Mouse (Mus musculus) embryonic facial prominence, embryonic 10.5 days (tissue): Measurements from ENCODE around the gene Ptpn5. TPM values are rescaled to one million over a fixed set of nuclear protein-coding genes. Genes with fewer than 3 reads are reported as not detected.
A peak's percentile ranks its signal among the peaks of the same experiment; 100 is the strongest.

Experiments used
- DNase-seq: peaks from one replicate; pipeline ENCODE4 v3.0.0-alpha.2; 2017; ENCODE audit warnings: low spot score
- H3K27ac ChIP-seq: fragments of 300-500 bp; sonication (generic); replicated peaks from 2 replicates; pipeline ENCODE4 v1.5.1; 2016; ENCODE audit warnings: mild to moderate bottlenecking
- H3K27me3 ChIP-seq: fragments of 300-500 bp; sonication (generic); replicated peaks from 2 replicates; pipeline ENCODE4 v1.6.1; 2016; ENCODE audit warnings: low read depth, mild to moderate bottlenecking; ENCODE audit not compliant: poor library complexity, severe bottlenecking
- H3K36me3 ChIP-seq: fragments of 300-500 bp; sonication (generic); replicated peaks from 2 replicates; pipeline ENCODE4 v1.6.1; 2016; ENCODE audit warnings: mild to moderate bottlenecking, moderate library complexity
- H3K4me1 ChIP-seq: fragments of 300-500 bp; sonication (generic); 2 replicates; pipeline ENCODE4 v1.6.1; 2016
- H3K4me3 ChIP-seq: fragments of 300-500 bp; sonication (generic); 2 replicates; pipeline ENCODE4 v1.5.1; 2016; ENCODE audit warnings: mild to moderate bottlenecking, moderate library complexity
- H3K9me3 ChIP-seq: fragments of 300-500 bp; sonication (generic); 2 replicates; pipeline ENCODE4 v1.6.1; 2016; ENCODE audit warnings: mild to moderate bottlenecking
- WGBS: fragments of 180-500 bp; shearing (Covaris S2); methylation state at CpG from one replicate; pipeline ENCODE4 v1.1.7; 2016; 5-methylcytosine and 5-hydroxymethylcytosine counted together
- polyA plus RNA-seq: library from polyadenylated mRNA; unstranded; fragments of >200 nt; fragmentation: Nextera tagmentation; extraction: Ambion mirVana; gene quantifications from 2 replicates; pipeline ENCODE4 v1.2.1, GENCODE M21; 2016

The Ptpn5 gene
- polyA plus RNA-seq, result 2.9 and 3.2 TPM in 2 replicates

DNA sequence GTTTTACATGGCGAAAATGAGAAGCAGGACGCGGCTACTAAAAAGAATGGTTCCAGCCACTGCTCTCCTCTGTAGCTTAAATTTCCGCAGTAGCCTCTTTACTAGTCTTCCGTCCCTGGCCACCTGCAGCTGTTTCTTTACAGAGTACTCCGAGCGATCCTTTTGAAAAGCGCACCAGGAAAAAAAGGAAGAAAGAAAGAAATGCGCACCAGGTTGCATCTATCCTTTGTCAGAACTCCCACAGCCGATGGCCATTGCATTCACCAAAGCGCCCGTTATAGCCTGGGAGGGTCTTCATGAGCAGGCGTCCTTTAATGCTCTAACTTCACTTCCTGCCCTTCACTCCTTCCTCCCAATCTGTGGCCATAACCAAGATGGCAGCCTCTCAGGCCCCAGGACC is at the start of gene Ptpn5:
TSS of gene Ptpn5 (minus strand) at position 354 of the 400 bp plus-strand sequence.
- Histone ChIP-seq H3K4me3 (peak within 1 kb of the TSS; percentile 79), H3K27ac (peak within 1 kb of the TSS; percentile 73), H3K36me3 (no peaks in the 10 kb centered on the region), H3K9me3 (no peaks in the 10 kb centered on the region), H3K4me1 (peaks cover 18% of the 10 kb centered on the region), H3K27me3 (peaks cover 68% of the 10 kb centered on the region)
- peak; percentile 13 for DNase-seq
- WGBS, result 4% methylated on average over 13 of the region's 13 CpGs

GRCm38 (mm10) chr7:47170814-47171213 is 37.3 kb upstream of the Ptpn5 start:
- DNase-seq, result no peak
- no peaks in the 10 kb centered on the region for H3K4me1 ChIP-seq
- WGBS, result 79% methylated on average over 5 of the region's 5 CpGs

GRCm38 (mm10) chr7:47165028-47165427 is 31.5 kb upstream of the Ptpn5 start:
- no peak overlapping the region for H3K4me3 ChIP-seq
- no peak for DNase-seq
- WGBS, result 55% methylated on average over 4 of the region's 4 CpGs
- H3K9me3 ChIP-seq, result no peaks in the 10 kb centered on the region
- no peaks in the 10 kb centered on the region for H3K4me1 ChIP-seq
- H3K36me3 ChIP-seq, result no peaks in the 10 kb centered on the region
- no peak overlapping the region for H3K27ac ChIP-seq
- H3K27me3 ChIP-seq, result no peaks in the 10 kb centered on the region

More at GRCm38 (mm10) chr7:47170814-47171213, 37.3 kb upstream of the Ptpn5 start:
- no peaks in the 10 kb centered on the region for H3K9me3 ChIP-seq
- no peaks in the 10 kb centered on the region for H3K27me3 ChIP-seq
- H3K36me3 ChIP-seq, result no peaks in the 10 kb centered on the region
- no peak overlapping the region for H3K4me3 ChIP-seq
- H3K27ac ChIP-seq, result no peak overlapping the region

GRCm38 (mm10) chr7:47163203-47163602 is 29.7 kb upstream of the Ptpn5 start:
- Histone ChIP-seq H3K4me3 (no peak overlapping the region), H3K9me3 (no peaks in the 10 kb centered on the region), H3K27ac (no peak overlapping the region), H3K36me3 (no peaks in the 10 kb centered on the region), H3K4me1 (no peaks in the 10 kb centered on the region), H3K27me3 (no peaks in the 10 kb centered on the region)
- WGBS, result 91% methylated on average over 4 of the region's 4 CpGs
- no peak for DNase-seq

GRCm38 (mm10) chr7:47158451-47158850 is 25.0 kb upstream of the Ptpn5 start:
- WGBS, result 62% methylated on average over 2 of the region's 2 CpGs
- no peaks in the 10 kb centered on the region for H3K36me3 ChIP-seq
- no peak overlapping the region for H3K27ac ChIP-seq
- peaks cover 3% of the 10 kb centered on the region; the same call in 1 of the 2 replicates for H3K9me3 ChIP-seq
- no peak overlapping the region for H3K4me3 ChIP-seq
- H3K27me3 ChIP-seq, result no peaks in the 10 kb centered on the region
- no peak for DNase-seq
- no peaks in the 10 kb centered on the region for H3K4me1 ChIP-seq

- 87% methylated on average over 9 of the region's 9 CpGs for WGBS
- H3K4me3 ChIP-seq, result no peak overlapping the region
- H3K36me3 ChIP-seq, result no peaks in the 10 kb centered on the region
- H3K9me3 ChIP-seq, result peaks cover 3% of the 10 kb centered on the region; the same call in 1 of the 2 replicates
- H3K27ac ChIP-seq, result no peak overlapping the region
- H3K4me1 ChIP-seq, result no peaks in the 10 kb centered on the region
- no peaks in the 10 kb centered on the region for H3K27me3 ChIP-seq
- DNase-seq, result no peak
Observed at GRCm38 (mm10) chr7:47157743-47158142, 24.3 kb upstream of the Ptpn5 start.

DNA sequence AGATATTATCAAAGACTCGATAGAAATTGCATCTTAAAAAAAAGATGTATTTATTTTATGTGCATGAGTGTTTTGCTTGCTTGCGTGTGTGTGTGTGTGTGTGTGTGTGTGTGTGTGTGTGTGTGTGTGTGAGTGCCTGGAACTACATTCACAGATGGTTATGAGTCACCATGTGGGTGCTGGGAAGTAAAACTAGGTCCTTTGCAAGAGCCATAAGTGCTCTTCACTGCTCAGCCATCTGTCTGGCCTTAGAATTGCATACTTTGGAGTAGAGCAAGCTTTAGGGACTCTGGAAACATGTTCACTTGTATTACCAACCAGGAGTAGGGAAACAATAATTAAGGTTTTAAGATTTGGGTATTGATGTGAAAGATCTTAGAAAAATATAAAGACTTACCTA is 22.4 kb upstream of the Ptpn5 start:
- no peak for DNase-seq
- Histone ChIP-seq H3K27ac (no peak overlapping the region), H3K27me3 (no peaks in the 10 kb centered on the region), H3K4me1 (no peaks in the 10 kb centered on the region), H3K36me3 (no peaks in the 10 kb centered on the region), H3K9me3 (peaks cover 3% of the 10 kb centered on the region; the same call in 1 of the 2 replicates), H3K4me3 (no peak overlapping the region)
- 88% methylated on average over 2 of the region's 2 CpGs for WGBS

GRCm38 (mm10) chr7:47155396-47155795 is 21.9 kb upstream of the Ptpn5 start:
- H3K36me3 ChIP-seq, result no peaks in the 10 kb centered on the region
- H3K27ac ChIP-seq, result no peak overlapping the region
- DNase-seq, result no peak
- no peaks in the 10 kb centered on the region for H3K27me3 ChIP-seq
- no peak overlapping the region for H3K4me3 ChIP-seq
- no peaks in the 10 kb centered on the region for H3K4me1 ChIP-seq
- peaks cover 3% of the 10 kb centered on the region; the same call in 1 of the 2 replicates for H3K9me3 ChIP-seq
- WGBS, result 91% methylated on average over 4 of the region's 4 CpGs

GRCm38 (mm10) chr7:47150420-47151061 is 17.1 kb upstream of the Ptpn5 start:
- DNase-seq, result peak; percentile 35
- no peaks in the 10 kb centered on the region for H3K36me3 ChIP-seq
- 16% methylated on average over 11 of the region's 11 CpGs for WGBS
- H3K4me3 ChIP-seq, result no peak overlapping the region
- 0 out of 2 replicates have a peak, but pooled peaks cover 2% of the 10 kb centered on the region for H3K9me3 ChIP-seq
- H3K4me1 ChIP-seq, result no peaks in the 10 kb centered on the region
- no peaks in the 10 kb centered on the region for H3K27me3 ChIP-seq
- no peak overlapping the region for H3K27ac ChIP-seq

- Histone ChIP-seq H3K36me3 (no peaks in the 10 kb centered on the region), H3K4me3 (no peak overlapping the region), H3K27me3 (no peaks in the 10 kb centered on the region), H3K4me1 (no peaks in the 10 kb centered on the region), H3K27ac (no peak overlapping the region), H3K9me3 (no peaks in the 10 kb centered on the region)
- no peak for DNase-seq
- WGBS, result 86% methylated on average over 7 of the region's 7 CpGs
Observed at GRCm38 (mm10) chr7:47148298-47148697, 14.8 kb upstream of the Ptpn5 start.

DNA sequence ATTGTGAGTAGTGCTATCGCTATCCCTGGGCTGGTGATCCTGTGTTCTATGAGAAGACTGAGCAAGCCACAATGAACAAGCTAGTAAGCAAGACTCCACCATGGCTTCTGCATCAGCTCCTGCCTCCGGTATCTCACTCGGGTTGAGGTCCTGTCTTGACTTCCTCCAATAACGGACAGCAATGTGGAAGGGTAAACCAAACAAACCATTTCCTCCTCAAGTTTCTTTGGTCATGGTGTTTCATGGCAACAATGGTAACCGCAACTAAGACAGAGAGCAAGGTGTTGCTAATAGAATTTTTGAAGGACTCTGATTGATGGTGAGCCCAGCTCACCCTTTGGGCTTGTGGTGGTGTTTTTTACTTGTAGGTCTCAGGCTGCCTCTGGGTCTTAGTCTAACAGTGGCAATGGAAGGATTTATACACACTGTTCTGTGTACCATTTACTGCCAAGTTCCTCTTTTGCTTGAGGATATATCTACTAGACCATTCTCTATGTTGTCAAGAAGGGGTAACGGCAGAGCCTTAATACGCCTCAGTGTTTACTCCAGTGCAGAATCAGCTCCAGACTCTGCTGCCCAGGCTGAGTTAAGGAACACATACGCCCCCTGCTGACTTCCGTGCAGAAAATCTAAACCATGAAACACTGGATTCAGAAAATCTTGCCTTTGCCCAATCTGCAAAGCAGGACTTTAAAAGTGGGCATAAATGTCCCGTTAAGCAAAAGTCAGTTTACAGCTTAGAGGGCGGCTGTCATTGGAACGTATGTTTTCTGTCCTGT is 12.7 kb upstream of the Ptpn5 start:
- WGBS, result 66% methylated on average over 12 of the region's 12 CpGs
- Histone ChIP-seq H3K9me3 (no peaks in the 10 kb centered on the region), H3K27me3 (no peaks in the 10 kb centered on the region), H3K27ac (no peak overlapping the region), H3K4me3 (no peak overlapping the region), H3K4me1 (no peaks in the 10 kb centered on the region), H3K36me3 (no peaks in the 10 kb centered on the region)
- DNase-seq, result peak; percentile 15

- DNase-seq, result no peak
- WGBS, result 43% methylated on average over 6 of the region's 6 CpGs
- no peaks in the 10 kb centered on the region for H3K9me3 ChIP-seq
Observed at GRCm38 (mm10) chr7:47144299-47144698, 10.8 kb upstream of the Ptpn5 start.

GRCm38 (mm10) chr7:47139823-47140325 is 6.4 kb upstream of the Ptpn5 start:
- no peak overlapping the region for H3K4me3 ChIP-seq
- 80% methylated on average over 8 of the region's 8 CpGs for WGBS
- no peaks in the 10 kb centered on the region for H3K36me3 ChIP-seq
- H3K9me3 ChIP-seq, result no peaks in the 10 kb centered on the region
- no peaks in the 10 kb centered on the region for H3K4me1 ChIP-seq
- H3K27me3 ChIP-seq, result peaks cover 15% of the 10 kb centered on the region
- DNase-seq, result no peak
- no peak overlapping the region for H3K27ac ChIP-seq

More at GRCm38 (mm10) chr7:47144299-47144698, 10.8 kb upstream of the Ptpn5 start:
- H3K27ac ChIP-seq, result no peak overlapping the region
- no peak overlapping the region for H3K4me3 ChIP-seq
- H3K36me3 ChIP-seq, result no peaks in the 10 kb centered on the region
- H3K4me1 ChIP-seq, result no peaks in the 10 kb centered on the region
- H3K27me3 ChIP-seq, result no peaks in the 10 kb centered on the region
